Mouse (Mus musculus) inflammation-experienced regulatory T-cells, adult 6 months (primary cell): ENCODE results near the gene Nmnat3. TPM values are rescaled to one million over a fixed set of nuclear protein-coding genes. Genes with fewer than 3 reads are reported as not detected.
A peak's percentile ranks its signal among the peaks of the same experiment; 100 is the strongest.

Experiments used
- ATAC-seq: one replicate; pipeline ENCODE4 v1.8.0; 2017
- polyA plus RNA-seq, 3 experiments: library from polyadenylated mRNA; unstranded; fragments of 100-300 nt; shearing (Covaris generic); gene quantifications; one replicate each; pipeline ENCODE4 v1.2.1; 2017

The Nmnat3 gene
- polyA plus RNA-seq, 3 experiments from 2014 or later = 7.9 to 19.5 (median 14.9) TPM

- ATAC-seq = no peak
Measured at GRCm38 (mm10) chr9:98312622-98313374, 25.6 kb downstream of the Nmnat3 start.

GRCm38 (mm10) chr9:98313587-98313986 lies 26.4 kb downstream of the Nmnat3 start:
- no peak for ATAC-seq

- ATAC-seq = no peak
Measured at GRCm38 (mm10) chr9:98314059-98314650, 26.9 kb downstream of the Nmnat3 start.

- ATAC-seq = no peak
Measured at GRCm38 (mm10) chr9:98317897-98318296, 30.7 kb downstream of the Nmnat3 start.

- ATAC-seq = no peak
Measured at GRCm38 (mm10) chr9:98318875-98319274, 31.6 kb downstream of the Nmnat3 start.

- no peak for ATAC-seq
Measured at GRCm38 (mm10) chr9:98320785-98321184, 33.5 kb downstream of the Nmnat3 start.

GRCm38 (mm10) chr9:98326088-98326487 lies 38.9 kb downstream of the Nmnat3 start:
- no peak for ATAC-seq

GRCm38 (mm10) chr9:98328415-98329176 lies 41.4 kb downstream of the Nmnat3 start:
- no peak for ATAC-seq

- no peak for ATAC-seq
Measured at GRCm38 (mm10) chr9:98329274-98330105, 42.3 kb downstream of the Nmnat3 start.

- ATAC-seq = peak; percentile 97
Measured at GRCm38 (mm10) chr9:98333219-98333754, 46.1 kb downstream of the Nmnat3 start.

- no peak for ATAC-seq
Measured at GRCm38 (mm10) chr9:98337881-98338769, 50.9 kb downstream of the Nmnat3 start.

- no peak for ATAC-seq
Measured at GRCm38 (mm10) chr9:98339971-98340370, 52.7 kb downstream of the Nmnat3 start.

GRCm38 (mm10) chr9:98340427-98340826 lies 53.2 kb downstream of the Nmnat3 start:
- no peak for ATAC-seq

- no peak for ATAC-seq
Measured at GRCm38 (mm10) chr9:98345840-98346239, 58.6 kb downstream of the Nmnat3 start.

GRCm38 (mm10) chr9:98346240-98346639 lies 59.0 kb downstream of the Nmnat3 start:
- ATAC-seq = no peak

GRCm38 (mm10) chr9:98347021-98347420 lies 59.8 kb downstream of the Nmnat3 start:
- no peak for ATAC-seq

GRCm38 (mm10) chr9:98350318-98351144 lies 63.3 kb downstream of the Nmnat3 start:
- no peak for ATAC-seq

GRCm38 (mm10) chr9:98352332-98352731 lies 65.1 kb downstream of the Nmnat3 start:
- ATAC-seq = no peak

- ATAC-seq = no peak
Measured at GRCm38 (mm10) chr9:98354919-98355318, 67.7 kb downstream of the Nmnat3 start.

GRCm38 (mm10) chr9:98361047-98361446 lies 73.8 kb downstream of the Nmnat3 start:
- no peak for ATAC-seq
